Mouse (Mus musculus): ENCODE data around the gene Nkain4. TPM values are rescaled to one million over a fixed set of nuclear protein-coding genes. Genes with fewer than 3 reads are reported as not detected.

Nkain4 gene
- total RNA-seq, 2 experiments from 2014 or later = 38.9 to 44.7 TPM

DNA sequence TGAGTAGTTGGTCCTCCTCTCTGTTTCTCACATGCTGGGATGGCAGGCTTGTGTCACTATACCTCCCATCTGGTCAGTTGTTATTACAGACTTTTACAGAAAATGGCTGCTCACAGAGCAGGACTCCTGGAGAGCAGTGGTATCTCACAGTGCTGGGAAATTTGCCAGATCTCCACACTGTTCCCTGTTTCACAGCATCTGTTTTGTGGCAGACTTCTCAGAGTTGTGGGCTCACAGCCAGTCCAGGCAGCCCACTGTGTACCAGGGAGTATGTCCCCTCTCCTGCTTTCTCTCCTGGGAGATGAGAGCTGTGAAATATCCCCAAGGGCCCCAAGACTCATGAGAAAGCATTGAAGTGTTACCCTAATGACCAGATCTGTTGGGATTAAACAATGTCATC lies 12.6 kb downstream of the Nkain4 start:
- intact Hi-C loops (cut with DNase I) = no loop called here
- no peak overlapping the region for H3K27ac ChIP-seq
- no peak for TF ChIP-seq CTCF (IDR thresholded peaks at IDR 0.05)
- H3K4me3 ChIP-seq = no peak overlapping the region
- DNase-seq (ENCODE audit: extremely low spot score in 1 of 2, low spot score in 2 of 2) = no peak

DNA sequence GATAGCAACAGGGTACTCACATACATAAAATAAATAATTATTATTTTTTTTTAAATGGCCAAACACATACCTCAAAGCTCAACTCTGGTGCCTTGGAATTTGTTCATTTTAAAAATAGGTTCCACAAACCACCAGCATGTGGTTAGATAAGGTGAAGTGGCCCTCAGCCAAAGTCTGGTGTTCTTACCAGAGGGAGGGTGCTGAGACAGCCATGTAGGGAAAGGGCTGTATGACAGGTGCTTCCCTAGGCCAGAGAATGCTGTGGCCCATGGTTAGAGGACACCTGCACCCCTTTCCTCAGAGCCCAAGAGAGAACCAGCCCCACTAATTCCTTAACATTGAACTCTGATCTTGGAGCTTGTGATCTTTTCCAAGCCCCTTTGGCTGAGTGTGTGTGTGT lies 14.3 kb downstream of the Nkain4 start:
- no peak overlapping the region for H3K27ac ChIP-seq
- H3K4me3 ChIP-seq = no peak overlapping the region
- DNase-seq (ENCODE audit: extremely low spot score in 1 of 2, low spot score in 2 of 2) = no peak
- TF ChIP-seq CTCF (IDR thresholded peaks at IDR 0.05) = no peak
- intact Hi-C loops (cut with DNase I) = no loop called here

DNA sequence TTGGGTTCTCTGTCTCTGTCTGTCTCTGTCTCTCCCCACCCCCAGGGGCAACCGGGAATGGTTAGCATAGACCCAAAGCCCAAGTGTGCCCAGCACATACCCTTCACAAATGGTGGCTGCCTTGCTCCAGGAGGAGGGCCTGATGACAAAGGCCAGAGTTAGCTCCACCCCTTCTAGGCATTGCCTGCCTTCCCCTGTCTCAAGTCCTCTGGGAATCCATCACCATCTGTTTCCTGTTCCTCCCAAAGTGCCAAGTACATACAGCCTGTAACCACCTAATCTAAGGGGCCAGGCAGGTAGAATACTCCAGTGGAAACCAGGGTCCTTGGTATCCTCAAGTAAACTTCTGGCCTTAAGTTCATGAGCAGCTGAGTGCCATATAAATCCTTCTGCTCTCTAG lies 22.1 kb downstream of the Nkain4 start:
- no peak for TF ChIP-seq CTCF (IDR thresholded peaks at IDR 0.05)
- H3K4me3 ChIP-seq = no peak overlapping the region
- intact Hi-C loops (cut with DNase I) = no loop called here
- no peak overlapping the region for H3K27ac ChIP-seq
- no peak for DNase-seq (ENCODE audit: extremely low spot score in 1 of 2, low spot score in 2 of 2)

DNA sequence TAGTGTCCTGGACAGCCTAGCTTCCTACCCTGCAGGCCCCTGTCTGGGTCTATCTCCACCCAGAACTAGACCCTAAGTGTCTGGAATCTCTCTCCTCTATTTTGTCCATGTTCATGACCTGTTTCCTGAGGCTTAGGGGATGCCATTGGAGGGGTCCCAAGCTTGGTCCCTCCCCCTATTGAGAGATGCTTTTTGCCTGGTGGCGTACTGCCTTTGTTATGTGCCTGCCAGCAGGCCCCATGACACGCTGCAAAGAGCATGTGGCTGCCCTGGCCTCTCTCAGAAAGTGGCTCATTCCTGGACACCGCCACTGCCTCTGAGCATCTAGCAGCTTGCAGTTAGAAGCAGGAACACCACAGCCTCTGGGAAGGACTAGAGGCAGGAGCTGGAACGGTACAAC lies 25.8 kb downstream of the Nkain4 start, which contains the start of gene Birc7:
Gene Birc7 (plus strand): TSS at position 301 of the 400 bp plus-strand sequence.
- Histone ChIP-seq H3K4me3 (no peak within 1 kb of the TSS), H3K27ac (no peak within 1 kb of the TSS)
- DNase-seq (ENCODE audit: extremely low spot score in 1 of 2, low spot score in 2 of 2) = no peak
- TF ChIP-seq CTCF (IDR thresholded peaks at IDR 0.05) = no peak
- intact Hi-C loops (cut with DNase I) = no loop called here

DNA sequence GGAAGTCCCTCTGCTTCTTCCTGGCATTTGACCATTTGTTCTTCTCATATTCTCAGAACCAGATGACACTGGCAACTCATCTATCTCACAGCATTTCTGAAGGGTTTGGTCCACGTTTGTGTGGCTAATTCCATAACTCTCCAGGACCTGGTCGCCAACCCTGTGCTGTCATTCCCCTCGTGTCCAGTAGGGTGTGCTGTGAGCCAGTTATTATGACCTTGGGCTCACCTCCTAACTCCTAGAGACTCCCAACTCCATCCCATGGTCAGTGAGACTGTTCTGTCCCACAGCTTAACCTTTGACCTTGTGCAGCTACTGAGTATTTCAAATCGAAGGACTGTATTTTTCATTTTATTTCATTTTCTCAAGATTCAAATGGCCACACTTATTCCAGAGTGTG lies 29.3 kb downstream of the Nkain4 start:
- H3K27ac ChIP-seq = no peak overlapping the region
- intact Hi-C loops (cut with DNase I) = loop anchor here (1.0 to 2.0 kb wide), 2 partner anchors 38 to 136 kb away; no protein-coding TSS in a partner anchor
- TF ChIP-seq CTCF (IDR thresholded peaks at IDR 0.05) = peak; percentile 95
- DNase-seq (ENCODE audit: extremely low spot score in 1 of 2, low spot score in 2 of 2) = peak; percentile 64 to 71
- H3K4me3 ChIP-seq = no peak overlapping the region

DNA sequence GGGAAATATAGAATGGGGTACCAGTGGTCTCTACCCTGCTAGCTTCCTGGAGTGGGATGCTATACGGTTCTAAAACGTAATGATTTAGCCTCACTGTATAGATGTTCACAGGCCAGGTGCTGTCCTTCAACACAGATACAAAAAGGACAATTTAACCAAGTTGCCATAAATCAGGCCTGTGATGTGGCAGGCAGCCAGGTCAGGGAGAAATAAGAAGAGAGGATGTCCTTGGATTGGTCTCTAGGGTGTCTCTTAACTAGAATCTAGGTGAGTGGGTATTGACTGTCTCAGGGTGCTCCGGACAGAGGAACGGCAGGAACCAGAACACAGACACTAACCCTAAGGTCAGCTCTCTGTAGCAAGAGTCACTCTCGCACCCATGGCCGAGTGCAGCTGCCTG lies 31.8 kb downstream of the Nkain4 start:
- no peak for DNase-seq (ENCODE audit: extremely low spot score in 1 of 2, low spot score in 2 of 2)
- Histone ChIP-seq H3K27ac (no peak overlapping the region), H3K4me3 (no peak overlapping the region)
- intact Hi-C loops (cut with DNase I) = no loop called here
- TF ChIP-seq CTCF (IDR thresholded peaks at IDR 0.05) = no peak

DNA sequence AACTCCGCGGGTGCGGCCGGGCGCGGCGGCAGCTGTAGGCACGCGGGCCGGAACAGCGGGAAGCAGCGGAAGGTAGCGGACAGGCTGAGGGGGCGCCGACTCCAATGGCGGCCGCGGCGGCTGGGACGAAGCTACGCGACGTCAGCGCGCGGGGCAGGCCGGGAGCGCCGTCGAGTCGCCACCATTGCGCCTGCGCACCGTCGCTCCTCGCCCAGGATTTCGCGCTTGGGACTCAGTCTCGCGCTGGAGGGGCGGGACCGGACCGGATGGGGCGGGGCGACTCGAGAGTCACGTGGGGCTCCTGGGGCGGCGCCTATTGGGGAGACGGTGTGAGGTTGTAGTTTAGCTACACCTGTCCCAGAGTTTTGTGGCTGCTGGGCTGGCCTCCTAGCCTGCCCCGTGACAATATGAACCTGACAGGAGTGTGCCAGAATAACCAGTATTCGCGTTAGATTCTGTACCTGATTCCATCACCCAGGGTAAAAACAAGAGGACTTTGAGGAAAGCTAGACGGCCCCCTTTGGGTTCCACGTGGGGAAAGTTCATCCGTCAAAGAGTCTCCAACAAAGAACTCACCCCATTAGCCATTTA lies 33.6 kb downstream of the Nkain4 start, which contains the start of gene Ythdf1:
Gene Ythdf1 (minus strand): TSS at position 140 of the 591 bp plus-strand sequence.
- peak within 1 kb of the TSS; percentile 57 for H3K27ac ChIP-seq
- TF ChIP-seq CTCF (IDR thresholded peaks at IDR 0.05) = no peak; the same call in 1 of the 2 replicates
- intact Hi-C loops (cut with DNase I) = no loop called here
- H3K4me3 ChIP-seq = peak within 1 kb of the TSS; percentile 95
- DNase-seq (ENCODE audit: extremely low spot score in 1 of 2, low spot score in 2 of 2) = peak; percentile 97 to 98

DNA sequence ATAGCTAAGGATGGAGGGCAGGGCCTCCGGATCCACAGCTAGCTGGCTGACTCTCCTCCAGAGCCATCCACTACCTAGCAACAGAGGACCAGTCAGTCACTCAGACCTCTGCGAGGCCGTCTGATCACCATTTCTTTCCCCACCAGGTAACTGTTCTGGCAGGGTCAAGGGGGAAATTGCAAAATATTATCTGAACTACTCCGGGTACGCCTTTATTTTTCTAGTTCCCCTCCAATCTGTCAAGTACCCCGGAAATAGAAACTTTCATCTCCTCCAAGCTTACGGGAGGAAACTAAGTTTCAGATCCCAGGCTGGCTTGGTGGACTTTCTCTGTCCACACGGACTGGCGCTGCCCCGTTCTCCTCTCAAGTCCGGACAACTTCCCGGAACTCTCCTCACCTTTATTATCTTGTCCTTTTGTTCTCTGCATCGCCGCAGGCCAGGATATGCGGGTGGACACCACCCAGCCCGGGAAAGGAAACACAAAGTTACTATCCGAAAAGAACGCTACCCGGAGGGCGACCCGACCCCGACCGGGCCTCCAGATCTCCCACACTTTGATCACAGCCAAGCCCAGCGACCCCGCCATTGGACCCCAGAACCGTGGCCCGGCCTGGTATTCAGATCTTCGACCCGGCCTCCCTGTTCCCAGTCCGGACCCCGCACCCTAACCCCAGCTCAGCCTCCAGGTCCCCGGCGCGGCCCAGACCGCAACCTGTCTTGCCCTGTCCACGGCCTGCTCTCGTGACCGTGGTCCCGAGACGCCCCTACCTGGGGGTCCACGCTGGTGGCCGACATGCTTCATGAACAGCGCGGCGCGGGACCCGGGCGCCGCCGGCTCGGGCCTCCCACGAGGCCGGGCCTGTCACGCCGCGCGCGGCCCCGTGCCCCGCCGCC lies 34.3 kb downstream of the Nkain4 start:
- Histone ChIP-seq H3K4me3 (peak overlapping the region; percentile 95), H3K27ac (peak overlapping the region; percentile 57)
- TF ChIP-seq CTCF (IDR thresholded peaks at IDR 0.05) = no peak
- peak in 1 of 2 experiments; percentile 28 for DNase-seq (ENCODE audit: extremely low spot score in 1 of 2, low spot score in 2 of 2)
- intact Hi-C loops (cut with DNase I) = no loop called here

DNA sequence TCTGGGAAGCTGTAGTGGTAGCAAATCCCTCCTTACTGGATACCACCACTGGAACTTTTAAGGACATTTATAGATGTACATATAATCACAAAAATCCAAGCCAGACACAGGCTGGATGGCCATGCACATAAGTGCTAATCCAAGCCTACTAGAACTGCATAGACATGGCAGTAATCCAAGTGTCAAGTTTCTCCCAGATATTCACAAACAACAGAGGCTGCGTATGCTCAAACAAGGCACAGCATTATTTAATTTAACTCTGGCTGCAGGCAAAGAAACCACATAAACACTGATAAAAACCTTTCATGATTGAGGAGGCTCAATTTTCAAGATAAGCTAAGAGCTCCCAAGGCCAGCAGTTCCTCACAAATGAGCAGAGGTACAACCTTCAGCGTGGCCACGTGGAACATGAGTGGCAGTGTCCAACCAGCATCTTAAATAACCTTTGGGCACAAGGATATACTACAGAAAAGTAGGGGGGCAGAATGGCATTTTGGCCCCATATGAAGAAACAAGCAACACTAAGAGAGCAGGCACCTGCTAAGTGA lies 38.5 kb downstream of the Nkain4 start:
- no peak for DNase-seq (ENCODE audit: extremely low spot score in 1 of 2, low spot score in 2 of 2)
- no peak for TF ChIP-seq CTCF (IDR thresholded peaks at IDR 0.05)
- intact Hi-C loops (cut with DNase I) = no loop called here

DNA sequence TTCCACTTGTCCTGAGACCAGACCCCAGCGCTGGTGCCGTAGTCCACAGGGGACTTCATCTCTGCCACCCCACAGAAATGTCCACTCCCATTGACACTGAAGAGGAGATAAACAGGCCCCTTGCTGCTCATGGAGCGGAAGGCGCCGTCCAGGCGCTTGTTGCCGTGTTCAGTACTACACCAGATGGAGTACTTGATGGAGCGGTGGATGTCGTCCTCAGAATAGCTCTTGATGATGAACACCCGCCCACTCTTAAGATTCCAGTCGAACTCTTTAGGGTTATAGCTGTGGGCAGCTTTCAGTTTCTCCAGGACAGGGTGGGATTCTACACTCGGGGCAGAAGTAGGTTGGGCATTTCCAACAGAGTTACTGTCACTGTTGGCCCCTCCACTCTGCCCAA lies 43.6 kb downstream of the Nkain4 start:
- DNase-seq (ENCODE audit: extremely low spot score in 1 of 2, low spot score in 2 of 2) = no peak
- intact Hi-C loops (cut with DNase I) = no loop called here
- no peak overlapping the region for H3K27ac ChIP-seq
- TF ChIP-seq CTCF (IDR thresholded peaks at IDR 0.05) = no peak
- H3K4me3 ChIP-seq = no peak overlapping the region

More for the DNA sequence above, 38.5 kb downstream of the Nkain4 start:
- no peak overlapping the region for H3K27ac ChIP-seq
- H3K4me3 ChIP-seq = no peak overlapping the region

DNA sequence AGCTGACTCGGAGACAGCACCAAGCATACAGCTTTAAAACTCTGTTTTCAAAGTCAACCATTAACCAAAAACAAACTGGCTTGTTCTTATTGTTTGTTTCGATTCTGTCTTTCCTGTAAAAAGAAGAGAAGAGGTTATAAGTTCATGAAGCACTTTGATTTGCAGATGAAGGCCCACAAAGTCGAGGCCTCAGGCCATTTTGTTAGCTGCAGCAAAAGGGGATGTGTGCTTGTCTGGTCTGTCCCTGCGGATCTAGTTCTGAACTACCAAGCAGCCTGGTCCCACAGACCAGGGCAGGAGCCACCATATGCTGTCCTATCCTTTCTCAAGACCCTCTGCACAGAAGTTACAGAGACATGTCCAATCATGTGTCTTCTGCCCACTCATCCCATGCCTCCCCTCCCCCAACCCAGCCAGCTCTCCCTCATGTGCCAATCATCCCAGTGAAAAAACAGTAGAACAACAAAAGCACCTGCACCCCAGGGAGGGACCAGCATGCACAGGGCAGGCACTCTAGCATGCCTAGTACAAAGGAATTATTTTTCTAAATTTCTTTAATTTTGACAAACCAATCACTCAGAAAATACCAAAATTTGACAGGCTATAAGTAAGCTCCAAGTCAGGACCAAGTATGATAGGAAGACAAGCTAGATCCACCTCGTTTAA lies 48.8 kb downstream of the Nkain4 start:
- peak overlapping the region; percentile 72; the same call in 1 of the 2 replicates for H3K27ac ChIP-seq
- intact Hi-C loops (cut with DNase I) = no loop called here
- no peak for TF ChIP-seq CTCF (IDR thresholded peaks at IDR 0.05)

More for the DNA sequence above, 48.8 kb downstream of the Nkain4 start:
- no peak overlapping the region for H3K4me3 ChIP-seq
- no peak for DNase-seq (ENCODE audit: extremely low spot score in 1 of 2, low spot score in 2 of 2)
